Mouse (Mus musculus): ENCODE data around the gene Chrnb2. TPM values are rescaled to one million over a fixed set of nuclear protein-coding genes. Genes with fewer than 3 reads are reported as not detected.
A peak's percentile ranks its signal among the peaks of the same experiment; 100 is the strongest.

Gene Chrnb2
- polyA plus RNA-seq, 1 experiment = 0.32 TPM

DNA sequence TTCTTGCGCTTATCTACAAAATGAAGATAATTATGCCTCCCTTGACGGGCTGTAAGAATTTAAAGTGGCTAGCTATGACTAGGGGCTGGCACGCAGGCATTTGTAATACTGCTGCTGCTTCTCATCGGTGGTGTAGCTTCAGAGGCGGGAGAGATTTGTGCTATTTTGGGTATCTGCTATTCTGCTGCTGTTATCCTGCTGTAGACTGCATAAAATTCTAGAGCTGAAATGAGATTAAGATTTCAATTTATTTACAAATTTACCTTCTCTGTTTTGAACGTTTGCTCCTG is 48.5 kb downstream of the Chrnb2 start:
- no peak overlapping the region for H3K27ac ChIP-seq (ENCODE audit: control insufficient read depth, insufficient read depth, low read depth, low read length, poor library complexity)
- WGBS = 63% methylated on average over 6 of the region's 6 CpGs
- H3K4me3 ChIP-seq (replicated peaks; ENCODE audit: control insufficient read depth, low read depth, low read length) = no peak overlapping the region
- peaks cover 2% of the 10 kb centered on the region for H3K4me1 ChIP-seq (ENCODE audit: control insufficient read depth, insufficient read depth, low read length)
- no peak for TF ChIP-seq CTCF (IDR thresholded peaks at IDR 0.05; ENCODE audit: control insufficient read depth, insufficient read depth, low read length)

DNA sequence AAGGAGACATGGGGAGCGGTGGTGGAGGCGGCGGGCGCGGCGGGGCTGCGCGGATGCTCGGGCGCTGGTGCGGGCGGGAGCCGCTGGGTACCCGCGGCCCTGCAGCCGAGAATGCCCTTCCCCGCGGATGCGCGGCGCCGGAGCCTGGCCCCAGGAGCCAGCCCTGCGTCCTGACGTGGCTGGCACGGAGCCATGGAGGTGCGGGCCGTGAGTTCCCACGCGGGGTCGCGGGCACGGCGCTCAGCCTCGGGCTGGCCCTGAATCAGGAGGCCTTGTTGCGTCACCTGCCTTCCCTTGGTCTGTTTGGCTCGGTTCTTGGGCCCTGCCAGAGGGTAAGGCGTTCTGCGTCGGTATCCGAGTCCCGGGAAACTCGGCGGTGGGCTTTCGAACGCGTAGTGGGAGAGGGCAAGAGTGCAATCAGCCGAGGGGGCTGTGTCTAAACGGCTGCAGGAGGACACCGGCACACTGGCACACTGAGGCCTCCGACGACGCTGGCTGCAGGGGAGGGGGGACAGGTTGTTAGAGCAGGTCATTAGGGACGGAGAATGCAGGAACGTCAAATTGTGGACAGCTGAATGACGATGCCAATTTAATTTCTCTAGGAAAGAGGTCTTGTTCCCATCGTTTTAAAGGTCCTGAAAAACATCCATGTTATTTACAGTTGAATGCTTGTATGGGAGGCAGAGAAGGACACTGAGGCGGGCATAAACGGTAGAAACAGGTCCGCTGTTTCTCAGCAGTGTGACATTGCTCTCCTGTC is 49.0 kb downstream of the Chrnb2 start:
- no peak for TF ChIP-seq CTCF (IDR thresholded peaks at IDR 0.05; ENCODE audit: control insufficient read depth, insufficient read depth, low read length)
- Histone ChIP-seq H3K4me1 (ENCODE audit: control insufficient read depth, insufficient read depth, low read length) (peaks cover 2% of the 10 kb centered on the region), H3K27ac (ENCODE audit: control insufficient read depth, insufficient read depth, low read depth, low read length, poor library complexity) (no peak overlapping the region; the same call in 1 of the 2 replicates), H3K4me3 (replicated peaks; ENCODE audit: control insufficient read depth, low read depth, low read length) (peak overlapping the region; percentile 79)
- 5% methylated on average over 59 of the region's 59 CpGs for WGBS

DNA sequence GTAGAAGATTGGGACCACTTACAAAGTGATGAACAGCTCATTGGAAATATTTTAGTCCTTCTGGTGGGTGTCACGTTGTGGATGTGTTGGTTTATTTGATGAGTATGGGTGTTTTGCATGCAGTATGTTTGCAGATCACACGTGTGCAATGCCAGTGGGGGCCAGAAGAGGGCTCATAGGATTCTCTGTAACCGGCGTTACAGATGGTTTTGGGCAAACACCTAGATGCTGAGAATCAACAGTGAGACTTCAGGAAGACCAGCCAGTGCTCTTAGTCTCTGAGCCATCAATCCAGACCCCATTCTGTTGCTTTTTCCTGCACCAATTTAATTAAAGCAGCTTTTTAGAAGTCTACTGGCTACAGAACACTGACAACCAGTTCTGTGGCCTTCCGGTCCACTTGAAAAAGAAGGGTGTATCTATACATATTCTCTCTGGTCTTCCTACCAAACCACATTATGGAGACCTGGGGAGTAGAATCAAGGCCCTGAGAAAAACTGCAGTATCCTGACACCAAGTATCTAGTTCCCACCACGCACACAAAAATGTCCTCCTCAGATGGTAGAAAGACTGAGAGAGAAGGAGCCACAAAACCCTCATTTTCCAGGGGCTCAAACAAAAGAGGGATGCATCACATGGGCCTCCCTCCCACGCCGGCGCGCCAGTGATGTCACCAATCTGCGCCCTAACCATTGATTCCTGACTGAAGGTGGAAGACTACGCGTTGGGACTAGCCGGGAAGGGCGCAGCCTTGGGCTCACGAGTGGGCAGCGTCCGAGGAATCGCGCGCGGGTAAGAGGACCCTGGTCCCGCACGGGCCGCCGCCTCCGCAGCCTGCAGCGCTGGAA is 49.8 kb downstream of the Chrnb2 start, which contains the start of gene Adar:
TSS of gene Adar (plus strand) at position 664 of the 848 bp plus-strand sequence.
- Histone ChIP-seq H3K4me3 (replicated peaks; ENCODE audit: control insufficient read depth, low read depth, low read length) (peak within 1 kb of the TSS; percentile 79), H3K27ac (ENCODE audit: control insufficient read depth, insufficient read depth, low read depth, low read length, poor library complexity) (no peak within 1 kb of the TSS; the same call in 1 of the 2 replicates), H3K4me1 (ENCODE audit: control insufficient read depth, insufficient read depth, low read length) (peaks cover 2% of the 10 kb centered on the region)
- TF ChIP-seq CTCF (IDR thresholded peaks at IDR 0.05; ENCODE audit: control insufficient read depth, insufficient read depth, low read length) (peak; percentile 50), POLR2A (IDR thresholded peaks at IDR 0.05; ENCODE audit: borderline replicate concordance, control insufficient read depth, low read depth, low read length) (no peak)
- WGBS = 4% methylated on average over 28 of the region's 28 CpGs

DNA sequence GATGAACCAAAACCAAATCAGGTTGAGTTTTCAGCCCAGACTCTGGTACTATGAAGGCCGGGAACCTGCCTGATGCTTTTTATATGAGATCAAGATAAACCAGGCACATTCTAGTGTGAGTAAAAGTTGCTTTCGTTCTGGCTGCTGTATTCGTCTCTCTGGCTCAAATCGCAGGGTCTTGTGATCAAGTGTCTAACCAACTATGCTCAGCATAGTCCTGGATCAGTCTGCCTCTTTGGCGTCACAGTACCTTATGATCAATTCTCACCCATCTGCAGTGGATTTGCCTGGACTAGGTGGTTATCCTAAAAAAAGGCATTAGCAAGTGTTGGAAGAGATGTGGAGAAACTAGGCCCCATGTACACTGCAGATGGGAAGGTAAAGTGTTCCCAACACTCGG is 60.4 kb downstream of the Chrnb2 start:
- WGBS = 79% methylated on average over 6 of the region's 6 CpGs
- no peak overlapping the region for H3K27ac ChIP-seq (ENCODE audit: control insufficient read depth, insufficient read depth, low read depth, low read length, poor library complexity)
- no peak for TF ChIP-seq POLR2A (IDR thresholded peaks at IDR 0.05; ENCODE audit: borderline replicate concordance, control insufficient read depth, low read depth, low read length)
- no peak for TF ChIP-seq CTCF (IDR thresholded peaks at IDR 0.05; ENCODE audit: control insufficient read depth, insufficient read depth, low read length)
- no peaks in the 10 kb centered on the region for H3K4me1 ChIP-seq (ENCODE audit: control insufficient read depth, insufficient read depth, low read length)
- no peak overlapping the region for H3K4me3 ChIP-seq (replicated peaks; ENCODE audit: control insufficient read depth, low read depth, low read length)

DNA sequence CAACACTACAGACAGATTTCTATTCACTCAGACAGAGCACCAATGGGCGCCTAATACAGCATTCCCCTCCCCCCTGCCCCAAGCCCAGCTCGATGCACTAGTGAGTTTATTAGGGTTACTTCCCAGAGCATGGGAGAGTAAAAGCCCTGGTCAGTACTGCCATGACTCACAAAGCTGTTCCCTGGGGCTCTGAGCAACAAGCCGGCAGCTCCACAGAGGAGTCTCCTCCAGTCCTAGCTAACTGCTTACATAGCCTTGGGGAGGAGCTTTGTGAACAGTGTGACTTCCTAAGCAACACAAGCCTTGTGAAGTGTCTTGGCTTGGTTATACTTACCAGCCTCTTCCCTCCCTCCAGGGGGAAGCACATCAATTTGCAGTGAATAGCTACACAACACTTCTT is 60.8 kb downstream of the Chrnb2 start:
- Histone ChIP-seq H3K4me1 (ENCODE audit: control insufficient read depth, insufficient read depth, low read length) (no peaks in the 10 kb centered on the region), H3K27ac (ENCODE audit: control insufficient read depth, insufficient read depth, low read depth, low read length, poor library complexity) (no peak overlapping the region), H3K4me3 (replicated peaks; ENCODE audit: control insufficient read depth, low read depth, low read length) (no peak overlapping the region)
- TF ChIP-seq POLR2A (IDR thresholded peaks at IDR 0.05; ENCODE audit: borderline replicate concordance, control insufficient read depth, low read depth, low read length) (no peak), CTCF (IDR thresholded peaks at IDR 0.05; ENCODE audit: control insufficient read depth, insufficient read depth, low read length) (no peak)
- WGBS = 60% methylated on average over 3 of the region's 3 CpGs

DNA sequence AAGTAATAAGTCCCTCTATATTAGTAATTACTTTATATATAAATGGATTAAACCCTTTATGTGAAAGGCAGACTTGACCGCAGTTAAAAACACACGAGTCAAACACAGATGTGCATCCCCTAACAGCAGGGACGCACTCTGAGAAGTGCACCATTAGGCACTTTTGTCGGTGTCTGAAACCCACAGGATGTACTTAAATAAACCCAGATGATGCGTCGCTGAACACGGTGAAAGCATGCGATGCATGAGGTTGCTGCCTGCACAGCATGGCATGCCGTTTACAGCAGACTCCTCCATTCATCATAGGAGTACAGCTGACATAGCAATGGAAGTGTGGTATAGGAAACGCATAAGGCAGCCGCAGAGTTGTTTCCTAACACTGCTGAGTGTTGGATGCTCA is 64.0 kb downstream of the Chrnb2 start:
- TF ChIP-seq CTCF (IDR thresholded peaks at IDR 0.05; ENCODE audit: control insufficient read depth, insufficient read depth, low read length) (no peak), POLR2A (IDR thresholded peaks at IDR 0.05; ENCODE audit: borderline replicate concordance, control insufficient read depth, low read depth, low read length) (no peak)
- H3K4me1 ChIP-seq (ENCODE audit: control insufficient read depth, insufficient read depth, low read length) = no peaks in the 10 kb centered on the region
- WGBS = 68% methylated on average over 11 of the region's 11 CpGs
- no peak overlapping the region for H3K27ac ChIP-seq (ENCODE audit: control insufficient read depth, insufficient read depth, low read depth, low read length, poor library complexity)
- no peak overlapping the region for H3K4me3 ChIP-seq (replicated peaks; ENCODE audit: control insufficient read depth, low read depth, low read length)

DNA sequence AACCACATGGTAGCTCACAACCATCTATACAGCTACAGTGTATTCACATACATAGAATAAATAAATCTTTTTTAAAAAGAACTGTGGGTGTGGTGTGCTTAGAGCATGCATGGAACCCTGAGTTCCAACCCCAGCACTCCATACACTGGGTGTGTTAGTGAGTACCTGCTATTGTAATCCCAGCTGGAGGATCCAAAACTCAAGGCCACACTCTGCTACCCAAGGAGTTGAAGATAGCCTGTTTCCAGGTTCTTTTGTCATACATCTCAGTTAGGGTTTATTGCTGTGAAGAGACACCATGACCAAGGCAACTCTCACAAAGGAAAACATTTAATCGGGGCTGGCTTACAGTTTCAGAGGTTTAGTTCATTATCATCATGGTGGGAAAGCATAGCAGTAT is 65.5 kb downstream of the Chrnb2 start:
- Histone ChIP-seq H3K4me3 (replicated peaks; ENCODE audit: control insufficient read depth, low read depth, low read length) (no peak overlapping the region), H3K4me1 (ENCODE audit: control insufficient read depth, insufficient read depth, low read length) (no peaks in the 10 kb centered on the region; the same call in 1 of the 2 replicates), H3K27ac (ENCODE audit: control insufficient read depth, insufficient read depth, low read depth, low read length, poor library complexity) (no peak overlapping the region)
- 86% methylated on average over 1 of the region's 1 CpGs for WGBS
- TF ChIP-seq POLR2A (IDR thresholded peaks at IDR 0.05; ENCODE audit: borderline replicate concordance, control insufficient read depth, low read depth, low read length) (no peak), CTCF (IDR thresholded peaks at IDR 0.05; ENCODE audit: control insufficient read depth, insufficient read depth, low read length) (no peak)

Other genes with a start within 250 kb of the Chrnb2 start
- not detected in 2 replicates for gene Kcnn3, start 244.5 kb downstream of the Chrnb2 start, polyA plus RNA-seq (2011; ENCODE audit: insufficient read depth, insufficient read length, low replicate concordance, missing spikeins)
- gene Adar, start 49.6 kb downstream of the Chrnb2 start, polyA plus RNA-seq (2011; ENCODE audit: insufficient read depth, insufficient read length, low replicate concordance, missing spikeins) = 17.6 and 48.3 TPM in 2 replicates
- 44.2 and 78.7 TPM in 2 replicates for gene Ube2q1, start 9.0 kb upstream of the Chrnb2 start, polyA plus RNA-seq (2011; ENCODE audit: insufficient read depth, insufficient read length, low replicate concordance, missing spikeins)
- gene She, start 66.7 kb upstream of the Chrnb2 start, polyA plus RNA-seq (2011; ENCODE audit: insufficient read depth, insufficient read length, low replicate concordance, missing spikeins) = 1.2 and 1.7 TPM in 2 replicates
- 6.5 and 11.4 TPM in 2 replicates for gene Il6ra, start 148.6 kb upstream of the Chrnb2 start, polyA plus RNA-seq (2011; ENCODE audit: insufficient read depth, insufficient read length, low replicate concordance, missing spikeins)
- gene Atp8b2, start 198.9 kb upstream of the Chrnb2 start, polyA plus RNA-seq (2011; ENCODE audit: insufficient read depth, insufficient read length, low replicate concordance, missing spikeins) = 9.0 and 30.6 TPM in 2 replicates
- gene Hax1, start 234.1 kb upstream of the Chrnb2 start, polyA plus RNA-seq (2011; ENCODE audit: insufficient read depth, insufficient read length, low replicate concordance, missing spikeins) = 34.2 and 70.1 TPM in 2 replicates